Mouse (Mus musculus) heart, embryonic 14.5 days (tissue): ENCODE results near the gene Tmem132c. TPM values are rescaled to one million over a fixed set of nuclear protein-coding genes. Genes with fewer than 3 reads are reported as not detected.

Experiments used
- ATAC-seq: fragments of 200-750 bp; cut with Nextera tagmentation; 2 replicates; pipeline ENCODE4 v1.8.0; 2017; ENCODE audit warnings: low read depth, moderate TSS enrichment; ENCODE audit not compliant: insufficient number of reproducible peaks, insufficient read depth, low FRiP score
- H3K27ac ChIP-seq, 2 experiments: fragments of 200-500 bp in 1 of 2; fragments of 300-500 bp in 1 of 2; sonication (generic) in 1 of 2; replicated peaks in 1 of 2; 2 replicates each; pipeline ENCODE4 v1.5.1; 2012 to 2014; ENCODE audit warnings: low read depth in 2 of 2, low read length in 2 of 2, control low read depth in 1 of 2, mild to moderate bottlenecking in 1 of 2, mixed read lengths in 1 of 2; ENCODE audit not compliant: control insufficient read depth in 1 of 2, insufficient read depth in 1 of 2
- H3K27me3 ChIP-seq: fragments of 300-500 bp; sonication (generic); 2 replicates; pipeline ENCODE4 v1.6.1; 2014; ENCODE audit warnings: mild to moderate bottlenecking, low read length, control low read depth; ENCODE audit not compliant: control insufficient read depth, insufficient read depth
- H3K36me3 ChIP-seq: fragments of 300-500 bp; sonication (generic); 2 replicates; pipeline ENCODE4 v1.6.1; 2014; ENCODE audit warnings: mild to moderate bottlenecking, control low read depth, low read length, mixed read lengths; ENCODE audit not compliant: control insufficient read depth, insufficient read depth
- H3K4me1 ChIP-seq, 2 experiments: fragments of 200-500 bp in 1 of 2; fragments of 300-500 bp in 1 of 2; sonication (generic) in 1 of 2; 2 replicates each; pipeline ENCODE4 v1.6.1; 2012 to 2014; ENCODE audit warnings: low read length in 2 of 2, control low read depth in 1 of 2, mixed read lengths in 1 of 2; ENCODE audit not compliant: control insufficient read depth in 2 of 2, insufficient read depth in 2 of 2
- H3K4me2 ChIP-seq: fragments of 300-500 bp; sonication (generic); 2 replicates; pipeline ENCODE4 v1.6.1; 2014; ENCODE audit warnings: mild to moderate bottlenecking, low read length
- H3K4me3 ChIP-seq, 2 experiments: fragments of 200-500 bp in 1 of 2; fragments of 300-500 bp in 1 of 2; sonication (generic) in 1 of 2; 2 replicates each; pipeline ENCODE4 v1.5.1; 2012 to 2014; ENCODE audit warnings: low read length in 2 of 2, mild to moderate bottlenecking in 2 of 2, control low read depth in 1 of 2, low read depth in 1 of 2, moderate library complexity in 1 of 2; ENCODE audit not compliant: control insufficient read depth in 1 of 2, insufficient read depth in 1 of 2
- H3K9ac ChIP-seq: fragments of 300-500 bp; sonication (generic); 2 replicates; pipeline ENCODE4 v1.6.1; 2014; ENCODE audit warnings: mild to moderate bottlenecking, low read length
- H3K9me3 ChIP-seq: fragments of 300-500 bp; sonication (generic); 2 replicates; pipeline ENCODE4 v1.6.1; 2016; ENCODE audit warnings: low read length, control low read depth; ENCODE audit not compliant: control insufficient read depth
- WGBS: fragments of 180-500 bp; shearing (Covaris S2); extraction: QIAGEN DNeasy Blood & Tissue Kit; methylation state at CpG from one replicate; pipeline ENCODE4 v1.1.7; 2014; 5-methylcytosine and 5-hydroxymethylcytosine counted together
- polyA plus RNA-seq: library from polyadenylated mRNA; unstranded; fragments of >200 nt; fragmentation: Nextera tagmentation; extraction: Ambion mirVana; gene quantifications from 2 replicates; pipeline ENCODE4 v1.2.1, GENCODE M21; 2014

The Tmem132c gene
- polyA plus RNA-seq, 1 experiment from 2014 or later = 1.1 TPM

DNA sequence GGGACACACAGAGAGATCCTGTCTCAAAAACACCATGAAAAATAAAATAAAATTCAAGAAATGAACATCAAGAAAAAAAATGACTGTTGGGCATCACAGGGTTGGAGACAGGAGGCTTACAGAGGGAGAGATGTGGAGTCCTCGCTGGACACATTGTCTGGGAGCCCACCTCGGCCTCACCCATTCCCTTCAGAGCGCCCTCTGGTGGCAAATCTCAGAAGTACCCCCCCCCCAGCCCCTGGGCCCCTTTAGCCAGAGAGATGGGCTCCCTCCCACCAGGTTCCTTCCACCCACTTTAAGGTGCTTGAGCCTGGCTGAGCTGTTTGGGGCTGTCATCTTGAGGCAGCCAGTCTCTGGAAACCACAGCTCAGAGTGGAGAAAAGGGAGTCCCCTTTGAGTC lies 99.5 kb downstream of the Tmem132c start:
- H3K4me3 ChIP-seq = no peak overlapping the region
- 22% methylated on average over 3 of the region's 3 CpGs for WGBS
- no peak overlapping the region for H3K27ac ChIP-seq
- no peak overlapping the region for H3K4me2 ChIP-seq
- H3K4me1 ChIP-seq = peaks cover 3 to 4% of the 10 kb centered on the region in 2 experiments; a peak in 1 of 4 replicates
- ATAC-seq = no peak
- H3K27me3 ChIP-seq = no peaks in the 10 kb centered on the region
- no peaks in the 10 kb centered on the region for H3K9me3 ChIP-seq
- H3K36me3 ChIP-seq = no peaks in the 10 kb centered on the region
- no peak overlapping the region for H3K9ac ChIP-seq

DNA sequence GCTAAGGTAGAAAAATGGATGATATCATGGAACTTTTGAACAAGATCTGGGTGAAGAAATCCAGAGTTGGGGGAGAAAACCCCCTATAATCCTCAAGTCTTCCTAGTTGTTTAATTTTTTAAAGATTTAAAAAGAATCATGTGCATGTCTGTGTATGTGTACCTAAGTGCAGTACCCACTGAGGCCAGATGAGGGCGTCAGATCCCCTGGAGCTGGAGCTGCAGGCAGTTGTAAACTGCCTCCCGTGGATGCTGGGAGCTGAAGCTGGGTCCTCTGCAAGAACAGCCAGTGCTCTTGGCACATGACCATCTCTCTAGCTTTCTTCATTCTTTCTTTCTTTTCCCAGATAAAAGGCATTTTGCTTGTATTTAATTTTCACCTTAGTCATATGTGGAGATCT lies 103.1 kb downstream of the Tmem132c start:
- H3K4me1 ChIP-seq = no peaks in the 10 kb centered on the region
- no peak overlapping the region for H3K4me3 ChIP-seq
- 40% methylated on average over 2 of the region's 2 CpGs for WGBS
- no peaks in the 10 kb centered on the region for H3K36me3 ChIP-seq
- H3K9me3 ChIP-seq = no peaks in the 10 kb centered on the region
- no peaks in the 10 kb centered on the region for H3K27me3 ChIP-seq
- ATAC-seq = no peak
- H3K4me2 ChIP-seq = no peak overlapping the region
- H3K9ac ChIP-seq = no peak overlapping the region
- no peak overlapping the region for H3K27ac ChIP-seq

DNA sequence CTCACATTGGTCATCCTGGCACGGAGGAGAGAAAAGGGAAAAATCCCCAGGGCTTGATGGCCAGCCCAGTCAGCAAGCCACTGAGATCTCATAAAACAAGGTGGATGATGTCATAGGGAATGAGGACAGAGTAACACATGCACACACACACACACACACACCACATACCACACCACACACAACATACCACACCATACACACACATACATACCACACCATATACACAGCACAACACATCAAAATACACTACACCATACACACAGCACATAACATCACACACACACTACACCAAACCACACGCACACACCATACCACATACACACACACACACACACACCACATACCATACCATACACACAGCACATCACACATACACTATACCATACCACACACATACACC lies 104.8 kb downstream of the Tmem132c start:
- WGBS = 79% methylated on average over 2 of the region's 2 CpGs
- H3K4me3 ChIP-seq = no peak overlapping the region
- H3K4me2 ChIP-seq = no peak overlapping the region
- H3K9ac ChIP-seq = no peak overlapping the region
- no peaks in the 10 kb centered on the region for H3K36me3 ChIP-seq
- H3K27ac ChIP-seq = no peak overlapping the region
- H3K27me3 ChIP-seq = no peaks in the 10 kb centered on the region
- ATAC-seq = no peak
- no peaks in the 10 kb centered on the region for H3K9me3 ChIP-seq
- no peaks in the 10 kb centered on the region for H3K4me1 ChIP-seq

DNA sequence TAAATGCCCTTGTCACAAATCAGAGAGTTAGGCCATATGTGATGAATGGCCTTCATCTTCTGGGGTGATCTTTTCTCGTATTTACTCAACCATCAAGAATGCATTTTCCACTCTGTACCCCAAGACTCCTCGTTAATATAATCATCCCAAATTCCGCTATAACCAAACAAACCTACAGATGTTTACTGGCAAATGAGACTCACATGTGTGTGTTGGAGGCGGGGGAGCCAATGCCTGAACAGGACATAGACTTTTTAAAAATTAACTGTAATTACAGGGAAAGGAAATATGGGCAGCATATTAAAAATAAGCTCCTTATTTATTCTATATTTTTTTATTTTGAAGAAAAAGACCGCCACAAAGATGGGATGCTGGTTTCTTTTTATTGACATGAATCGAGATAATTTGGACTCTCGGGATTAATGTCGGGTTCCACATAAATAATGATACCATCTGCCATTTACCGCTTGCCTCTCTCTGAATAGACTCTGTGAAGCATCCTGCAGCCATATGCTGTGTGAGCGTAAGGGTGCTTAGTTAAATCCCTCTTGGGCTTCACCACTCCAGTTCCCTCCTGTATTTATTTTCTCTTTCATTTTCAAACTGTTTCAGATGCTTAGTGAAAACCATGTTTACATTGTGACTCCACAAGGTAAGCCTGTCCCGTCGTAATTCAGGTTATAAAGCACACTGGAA lies 105.6 kb downstream of the Tmem132c start:
- no peak overlapping the region for H3K4me3 ChIP-seq
- H3K27ac ChIP-seq = no peak overlapping the region
- H3K4me2 ChIP-seq = no peak overlapping the region
- no peaks in the 10 kb centered on the region for H3K36me3 ChIP-seq
- ATAC-seq = no peak
- H3K9ac ChIP-seq = no peak overlapping the region
- no peaks in the 10 kb centered on the region for H3K9me3 ChIP-seq
- no peaks in the 10 kb centered on the region for H3K27me3 ChIP-seq
- WGBS = 83% methylated on average over 12 of the region's 12 CpGs
- H3K4me1 ChIP-seq = no peaks in the 10 kb centered on the region

DNA sequence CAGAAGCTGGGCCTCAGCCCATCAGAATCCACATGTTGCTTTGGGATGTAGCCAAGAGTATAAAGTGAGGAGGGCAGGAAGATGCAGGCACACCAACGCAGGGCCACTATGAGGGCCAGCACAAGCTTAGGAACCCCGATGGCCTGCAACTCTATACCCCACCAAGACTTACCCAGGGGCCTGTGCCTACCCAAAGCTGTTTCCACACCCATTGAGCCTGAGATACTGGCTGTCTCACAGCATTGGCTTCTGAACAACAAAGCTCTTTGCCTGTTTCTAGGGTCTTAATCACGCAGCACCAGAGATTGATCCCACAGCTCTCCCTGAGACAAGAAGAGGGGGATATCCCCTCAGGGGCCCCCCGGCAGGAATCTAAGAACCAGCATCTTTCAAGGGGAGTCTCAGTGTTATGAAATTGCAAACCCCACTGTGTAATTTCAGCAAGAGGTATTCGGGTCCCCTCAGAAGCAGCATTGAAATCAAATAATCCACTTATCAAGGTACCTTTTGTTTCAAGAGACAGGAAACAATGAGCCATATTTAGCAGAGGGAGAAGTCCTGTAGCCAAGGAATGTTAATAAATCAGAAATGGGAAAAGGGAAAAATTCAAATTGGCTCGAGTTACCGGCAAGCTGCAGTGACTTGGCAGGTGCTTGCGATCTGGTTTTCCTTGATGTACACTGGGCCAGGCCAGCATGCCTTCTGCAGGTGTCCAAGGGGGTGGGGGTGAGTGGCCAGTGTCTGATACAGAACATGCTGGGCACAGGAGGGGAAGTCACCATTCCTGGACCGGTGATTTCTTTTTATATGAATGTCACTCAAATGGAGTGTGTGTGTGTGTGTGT lies 107.8 kb downstream of the Tmem132c start:
- Histone ChIP-seq H3K9me3 (no peaks in the 10 kb centered on the region), H3K9ac (no peak overlapping the region), H3K4me3 (no peak overlapping the region), H3K36me3 (no peaks in the 10 kb centered on the region), H3K4me1 (no peaks in the 10 kb centered on the region), H3K27ac (no peak overlapping the region), H3K4me2 (no peak overlapping the region), H3K27me3 (no peaks in the 10 kb centered on the region)
- no peak for ATAC-seq
- WGBS = 66% methylated on average over 9 of the region's 9 CpGs

DNA sequence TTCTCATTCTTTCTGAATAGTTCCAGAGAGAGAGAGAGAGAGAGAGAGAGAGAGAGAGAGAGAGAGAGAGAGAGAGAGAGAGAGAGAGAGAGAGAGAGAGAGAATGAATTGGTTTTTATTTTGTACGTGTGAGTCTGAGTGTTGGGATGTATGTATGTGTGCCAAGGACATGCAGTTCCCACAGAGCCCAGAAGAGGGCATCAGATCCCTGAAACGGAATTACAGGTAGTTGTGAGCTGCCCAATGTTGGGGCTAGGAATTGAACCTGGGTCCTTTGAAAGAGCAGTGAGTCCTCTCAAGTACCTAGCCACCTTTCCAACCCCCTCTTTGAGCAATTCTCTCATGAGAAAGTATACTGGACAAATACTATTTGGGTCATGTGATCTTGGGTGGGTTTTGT lies 111.4 kb downstream of the Tmem132c start:
- no peaks in the 10 kb centered on the region for H3K27me3 ChIP-seq
- WGBS = 64% methylated on average over 2 of the region's 2 CpGs
- no peak overlapping the region for H3K4me2 ChIP-seq
- no peak for ATAC-seq
- H3K9me3 ChIP-seq = no peaks in the 10 kb centered on the region
- H3K4me1 ChIP-seq = no peaks in the 10 kb centered on the region
- no peak overlapping the region for H3K4me3 ChIP-seq
- no peaks in the 10 kb centered on the region for H3K36me3 ChIP-seq
- no peak overlapping the region for H3K27ac ChIP-seq
- no peak overlapping the region for H3K9ac ChIP-seq

DNA sequence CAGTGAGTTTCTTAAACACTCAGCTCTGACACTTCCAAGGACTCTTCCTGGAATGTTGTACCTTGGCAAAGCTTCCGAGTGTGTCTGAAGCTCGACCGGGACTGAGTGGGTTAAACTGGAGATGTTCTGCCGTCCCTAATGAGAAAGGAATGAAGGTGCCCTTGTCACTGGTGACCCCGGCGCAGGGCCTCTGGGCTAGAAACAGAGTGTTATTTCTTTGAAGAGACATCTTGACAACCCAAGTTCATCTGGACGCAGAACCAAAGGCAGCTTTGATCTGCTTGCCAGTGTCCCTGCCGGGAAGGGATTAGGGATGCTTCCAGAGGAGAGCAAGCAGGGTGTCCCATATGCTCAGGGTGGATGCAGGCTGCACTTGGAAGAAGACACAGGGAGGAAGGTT lies 114.2 kb downstream of the Tmem132c start:
- ATAC-seq = no peak
- Histone ChIP-seq H3K4me2 (no peak overlapping the region), H3K4me1 (no peaks in the 10 kb centered on the region)

More for the DNA sequence above, 114.2 kb downstream of the Tmem132c start:
- Histone ChIP-seq H3K9ac (no peak overlapping the region), H3K27me3 (no peaks in the 10 kb centered on the region), H3K9me3 (no peaks in the 10 kb centered on the region), H3K27ac (no peak overlapping the region), H3K36me3 (no peaks in the 10 kb centered on the region), H3K4me3 (no peak overlapping the region)
- 9% methylated on average over 8 of the region's 8 CpGs for WGBS
